Mouse (Mus musculus): Measurements from ENCODE around the gene Otud7a.
"Not testable (repeated sequence)": the region's sequence is repeated elsewhere in the genome, so short reads cannot be mapped to it uniquely, and the experiment has no call there.

Gene Otud7a

GRCm38 (mm10) chr7:63559679-63560078, 115.1 kb downstream of the Otud7a start:
- no peak for DNase-seq

GRCm38 (mm10) chr7:63583310-63583709, 138.8 kb downstream of the Otud7a start:
- DNase-seq, result no peak

GRCm38 (mm10) chr7:63586184-63586870, 141.8 kb downstream of the Otud7a start:
- no peak for DNase-seq

GRCm38 (mm10) chr7:63590305-63590704, 145.8 kb downstream of the Otud7a start:
- DNase-seq, result no peak

GRCm38 (mm10) chr7:63591322-63591721, 146.8 kb downstream of the Otud7a start:
- DNase-seq, result no peak

GRCm38 (mm10) chr7:63592061-63592460, 147.5 kb downstream of the Otud7a start:
- no peak for DNase-seq

- DNase-seq, result no peak
These were observed 160.3 kb downstream of the Otud7a start for GRCm38 (mm10) chr7:63604827-63605226.

GRCm38 (mm10) chr7:63617018-63617417, 172.5 kb downstream of the Otud7a start:
- no peak for DNase-seq

- DNase-seq, result no peak
These were observed 176.3 kb downstream of the Otud7a start for GRCm38 (mm10) chr7:63620776-63621340.

- no peak for DNase-seq
These were observed 193.1 kb downstream of the Otud7a start for GRCm38 (mm10) chr7:63637651-63638050.

- no peak for DNase-seq
These were observed 199.5 kb downstream of the Otud7a start for GRCm38 (mm10) chr7:63644002-63644401.

- no peak for DNase-seq
These were observed 202.6 kb downstream of the Otud7a start for GRCm38 (mm10) chr7:63647136-63647535.

GRCm38 (mm10) chr7:63660261-63660660, 215.7 kb downstream of the Otud7a start:
- no peak for DNase-seq

- DNase-seq, result no peak
These were observed 218.2 kb downstream of the Otud7a start for GRCm38 (mm10) chr7:63662757-63663156.

GRCm38 (mm10) chr7:63665496-63665895, 220.9 kb downstream of the Otud7a start:
- DNase-seq, result no peak

- DNase-seq, result no peak
These were observed 223.6 kb downstream of the Otud7a start for GRCm38 (mm10) chr7:63667986-63668741.

- no peak for DNase-seq
These were observed 224.4 kb downstream of the Otud7a start for GRCm38 (mm10) chr7:63668951-63669350.

GRCm38 (mm10) chr7:63670911-63671310, 226.4 kb downstream of the Otud7a start:
- DNase-seq, result not testable (repeated sequence)

GRCm38 (mm10) chr7:63671904-63672303, 227.4 kb downstream of the Otud7a start:
- DNase-seq, result peak; percentile 36 to 61

GRCm38 (mm10) chr7:63676631-63677030, 232.1 kb downstream of the Otud7a start:
- DNase-seq, result no peak

GRCm38 (mm10) chr7:63677149-63677548, 232.6 kb downstream of the Otud7a start:
- DNase-seq, result no peak

GRCm38 (mm10) chr7:63687056-63687455, 242.5 kb downstream of the Otud7a start:
- no peak for DNase-seq

- no peak for DNase-seq
These were observed 253.4 kb downstream of the Otud7a start for GRCm38 (mm10) chr7:63697921-63698320.

GRCm38 (mm10) chr7:63717903-63718302, 273.4 kb downstream of the Otud7a start:
- DNase-seq, result no peak

Measured in kidney, adult 8-10 months (tissue).